Mouse (Mus musculus) B cell, adult (primary cell): ENCODE measurements around the gene Slf1. TPM values are rescaled to one million over a fixed set of nuclear protein-coding genes. Genes with fewer than 3 reads are reported as not detected.

Experiments
- total RNA-seq: library from RNA; stranded (reverse); gene quantifications from 4 replicates; pipeline ENCODE4 v1.2.4, GENCODE M21; 2023; ENCODE audit not compliant: inconsistent age

Slf1 gene
- 25.0 to 29.7 TPM (median 26.7 TPM) in 4 replicates for total RNA-seq

DNA sequence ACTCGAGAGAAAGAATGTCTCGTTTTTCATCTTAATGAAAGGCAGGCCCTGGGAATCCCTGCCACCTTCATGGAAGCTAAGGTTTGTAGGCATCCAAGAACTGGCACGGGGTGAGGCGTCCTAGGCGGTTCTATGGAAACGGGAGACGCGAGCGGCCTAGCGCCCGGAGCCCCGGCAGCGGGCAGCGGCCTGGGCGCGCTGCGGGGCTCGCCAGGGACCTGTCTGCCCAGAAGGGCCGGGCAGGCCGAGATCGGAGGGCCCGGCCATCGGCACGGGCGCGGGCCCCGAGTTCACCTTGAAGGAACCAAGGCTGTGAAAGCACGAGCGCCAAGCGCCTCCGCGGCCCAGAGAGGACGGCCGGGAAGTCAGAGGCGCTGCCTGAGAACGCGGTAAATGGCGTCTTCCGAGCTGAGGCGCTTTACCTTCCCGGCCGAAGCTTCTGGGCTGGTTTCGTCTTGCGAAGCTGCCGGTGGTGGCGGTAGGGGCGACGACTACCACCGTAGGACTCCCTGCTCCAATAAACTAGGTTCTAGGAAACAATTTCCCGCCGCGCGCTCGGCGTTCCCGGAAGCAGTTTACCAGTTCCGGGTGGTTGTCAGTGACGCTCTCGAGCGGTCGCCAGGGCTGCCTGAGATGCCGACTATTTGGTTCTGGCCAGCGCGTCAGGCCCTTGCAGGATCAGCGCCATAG lies at the start of gene Slf1, which contains the start of gene 2210408I21Rik:
Gene Slf1 (minus strand): TSS at position 543 of the 690 bp plus-strand sequence.
Gene 2210408I21Rik (plus strand): TSS at position 610 of the 690 bp plus-strand sequence.

Other genes starting within 250 kb of the Slf1 start
- 2.9 to 4.6 TPM (median 2.9 TPM) in 4 replicates for gene 2210408I21Rik, start 67 bp upstream of the Slf1 start, total RNA-seq